Mouse (Mus musculus): ENCODE data around the gene Dennd2a.
"Not testable (repeated sequence)": the region's sequence is repeated elsewhere in the genome, so short reads cannot be mapped to it uniquely, and the experiment has no call there.

Dennd2a gene

GRCm38 (mm10) chr6:39419851-39420721, 137.6 kb downstream of the Dennd2a start, which contains the start of gene Mkrn1:
Mkrn1 (minus strand) TSS chr6:39420462.
- peak; percentile 84 for DNase-seq (ENCODE audit: low read depth, low spot score)

DNA sequence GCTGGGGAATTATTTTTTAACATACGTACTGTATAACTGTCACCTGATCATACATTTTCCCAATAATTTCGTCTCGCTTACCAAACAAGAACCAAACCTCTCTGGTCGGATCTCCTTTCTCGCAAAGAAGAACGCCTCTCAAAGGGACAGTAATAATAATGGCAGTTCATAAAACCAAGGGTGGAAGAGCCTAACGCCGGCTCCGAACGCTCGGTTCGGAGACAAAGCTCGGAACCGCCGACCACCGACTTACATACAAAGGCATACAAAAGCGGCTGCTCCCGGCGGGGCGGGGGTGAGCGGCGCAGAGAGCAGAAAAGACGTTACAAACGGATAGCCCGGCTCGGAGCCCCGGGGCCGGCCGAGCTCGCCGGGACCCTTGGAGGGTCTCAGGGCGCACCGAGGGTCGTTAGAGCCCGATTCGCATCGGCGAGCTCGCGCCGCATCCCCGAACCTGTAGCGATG, 138.2 kb downstream of the Dennd2a start:
- no peak for DNase-seq (ENCODE audit: low read depth, low spot score)

GRCm38 (mm10) chr6:39416654-39417053, 141.0 kb downstream of the Dennd2a start:
- DNase-seq (ENCODE audit: low read depth, low spot score): not testable (repeated sequence)

DNA sequence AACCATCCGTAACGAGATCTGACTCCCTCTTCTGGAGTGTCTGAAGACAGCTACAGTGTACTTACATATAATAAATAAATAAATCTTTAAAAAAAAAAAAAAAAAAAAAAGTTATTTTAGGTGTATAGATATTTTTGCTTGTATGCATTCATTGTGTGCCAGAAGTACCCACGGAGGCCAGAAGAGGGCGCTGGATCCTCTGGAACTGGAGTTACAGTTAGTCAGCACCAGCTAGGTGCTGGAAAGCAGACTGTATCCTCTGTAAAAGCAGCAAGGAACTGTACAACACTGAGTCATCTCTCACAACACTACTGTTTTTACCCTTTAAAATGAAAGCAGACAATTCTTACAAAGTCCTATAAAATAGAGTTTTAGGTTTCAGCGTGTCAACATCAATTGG, 141.9 kb downstream of the Dennd2a start:
- no peak for DNase-seq (ENCODE audit: low read depth, low spot score)

GRCm38 (mm10) chr6:39414106-39414505, 143.6 kb downstream of the Dennd2a start:
- no peak for DNase-seq (ENCODE audit: low read depth, low spot score)

All from retina, postnatal 7 days (tissue).